Mouse (Mus musculus) ES-E14 (cell line): ENCODE results near the gene Trim30a. TPM values are rescaled to one million over a fixed set of nuclear protein-coding genes. Genes with fewer than 3 reads are reported as not detected.

Experiments used
- DNase-seq: peaks from one replicate; pipeline ENCODE4 v3.0.0-alpha.2; 2013; ENCODE audit warnings: low read depth, low spot score
- H3K27ac ChIP-seq: 2 replicates; pipeline ENCODE4 v1.5.1; 2012; ENCODE audit warnings: low read depth, mild to moderate bottlenecking, low read length, moderate library complexity, mixed read lengths; ENCODE audit not compliant: poor library complexity, insufficient read depth, severe bottlenecking
- H3K36me3 ChIP-seq: 2 replicates; pipeline ENCODE4 v1.6.1; 2012; ENCODE audit warnings: mild to moderate bottlenecking, low read length, moderate library complexity, mixed read lengths; ENCODE audit not compliant: control insufficient read depth, poor library complexity, insufficient read depth, severe bottlenecking
- H3K4me1 ChIP-seq, 2 experiments: fragments of 150-350 bp in 1 of 2; sonication (generic) in 1 of 2; 2 replicates each; pipeline ENCODE4 v1.6.1; 2012; ENCODE audit warnings: low read length in 2 of 2, mild to moderate bottlenecking in 1 of 2, mixed read lengths in 1 of 2; ENCODE audit not compliant: control insufficient read depth in 2 of 2, insufficient read depth in 2 of 2, poor library complexity in 1 of 2
- H3K4me3 ChIP-seq, 2 experiments: fragments of 150-350 bp in 1 of 2; sonication (generic) in 1 of 2; 2 replicates each; pipeline ENCODE4 v1.5.1; 2012; ENCODE audit warnings: low read length in 2 of 2, low read depth in 1 of 2, mild to moderate bottlenecking in 1 of 2, mixed read lengths in 1 of 2; ENCODE audit not compliant: insufficient read depth in 1 of 2, poor library complexity in 1 of 2, severe bottlenecking in 1 of 2
- H3K9ac ChIP-seq: 2 replicates; pipeline ENCODE4 v1.6.1; 2012; ENCODE audit warnings: low read depth, mild to moderate bottlenecking, low read length, mixed read lengths; ENCODE audit not compliant: poor library complexity, insufficient read depth, severe bottlenecking
- H3K9me3 ChIP-seq: fragments of 150-350 bp; sonication (generic); 2 replicates; pipeline ENCODE4 v1.6.1; 2012; ENCODE audit warnings: low read depth, mild to moderate bottlenecking, low read length; ENCODE audit not compliant: control insufficient read depth, insufficient read depth
- CHD2 ChIP-seq: IDR thresholded peaks from 2 replicates; pipeline ENCODE4 v1.6.1; 2014; ENCODE audit warnings: mild to moderate bottlenecking, low read depth, low read length, inconsistent platforms
- HCFC1 ChIP-seq: IDR thresholded peaks from 2 replicates; pipeline ENCODE4 v1.6.1; 2012; ENCODE audit warnings: low read length, inconsistent platforms, borderline replicate concordance; ENCODE audit not compliant: insufficient read depth
- MAFK ChIP-seq: IDR thresholded peaks from 2 replicates; pipeline ENCODE4 v1.6.1; 2014; ENCODE audit warnings: mild to moderate bottlenecking, low read depth, low read length, inconsistent platforms; ENCODE audit not compliant: insufficient read depth
- ZC3H11A ChIP-seq: IDR thresholded peaks from 2 replicates; pipeline ENCODE4 v1.6.1; 2012; ENCODE audit warnings: low read depth, mild to moderate bottlenecking, inconsistent platforms, low read length, borderline replicate concordance
- ZNF384 ChIP-seq: IDR thresholded peaks from 2 replicates; pipeline ENCODE4 v1.6.1; 2012; ENCODE audit warnings: low read depth, low read length, inconsistent platforms
- in situ Hi-C, 2 experiments: fragments of 600-800 bp; cut with MboI; formaldehyde crosslinking; loops; one replicate each; pipeline ENCODE4 v1.15.1; 2025; ENCODE audit warnings: low sequenced_read_pairs in 2 of 2, inconsistent platforms in 1 of 2; ENCODE audit not compliant: unreplicated experiment in 2 of 2
- total RNA-seq: library from RNA; depleted of rRNA; stranded (reverse); fragments of 300-350 nt; gene quantifications from 2 replicates; pipeline ENCODE4 v1.2.3, GENCODE M21; 2012; rRNA removed

The Trim30a gene
- total RNA-seq, 1 experiment: 0.36 TPM

DNA sequence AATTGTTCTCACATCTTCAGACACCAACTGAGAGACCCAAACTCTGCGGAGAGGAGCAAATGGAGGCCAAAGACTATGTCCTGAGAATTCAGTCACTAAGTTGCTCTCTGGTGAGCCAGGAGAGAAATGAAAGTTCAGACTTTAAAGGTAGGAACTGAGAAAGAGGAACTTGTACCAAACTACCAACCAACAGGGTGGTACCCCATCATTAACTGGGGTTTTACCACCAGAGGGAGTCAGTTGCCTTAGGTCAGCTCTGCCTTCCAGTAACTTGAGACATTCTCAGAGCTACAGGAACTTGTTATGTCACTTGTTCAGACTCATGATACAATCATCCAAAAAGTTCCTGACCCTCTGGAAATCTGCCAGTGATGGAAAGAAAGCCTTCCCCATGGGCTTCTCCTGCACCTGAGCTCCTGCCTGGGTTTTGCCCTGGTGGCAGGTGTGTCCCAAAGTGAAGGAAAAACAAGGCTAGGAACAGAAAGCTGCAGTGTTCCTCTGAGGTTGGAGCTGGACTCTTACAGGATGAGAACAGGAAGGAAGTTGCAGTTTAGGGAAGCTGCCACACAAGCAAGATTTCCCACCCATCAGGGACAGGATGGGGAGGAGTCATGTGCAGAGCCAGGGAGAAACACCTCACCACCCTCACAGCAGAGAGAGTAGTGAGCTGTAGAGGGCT, 95.1 kb downstream of the Trim30a start, which contains the start of gene Trim30b:
TSS of gene Trim30b (minus strand) at position 149 of the 679 bp plus-strand sequence.
- H3K4me3 ChIP-seq: no peak within 1 kb of the TSS
- H3K4me1 ChIP-seq: no peaks in the 10 kb centered on the region
- TF ChIP-seq CHD2 (no peak), ZC3H11A (no peak), ZNF384 (no peak), MAFK (no peak), HCFC1 (no peak)
- no peak within 1 kb of the TSS for H3K9ac ChIP-seq
- H3K36me3 ChIP-seq: no peaks in the 10 kb centered on the region
- no peaks in the 10 kb centered on the region for H3K9me3 ChIP-seq
- DNase-seq: no peak
- in situ Hi-C loops: no loop called here
- no peak within 1 kb of the TSS for H3K27ac ChIP-seq

DNA sequence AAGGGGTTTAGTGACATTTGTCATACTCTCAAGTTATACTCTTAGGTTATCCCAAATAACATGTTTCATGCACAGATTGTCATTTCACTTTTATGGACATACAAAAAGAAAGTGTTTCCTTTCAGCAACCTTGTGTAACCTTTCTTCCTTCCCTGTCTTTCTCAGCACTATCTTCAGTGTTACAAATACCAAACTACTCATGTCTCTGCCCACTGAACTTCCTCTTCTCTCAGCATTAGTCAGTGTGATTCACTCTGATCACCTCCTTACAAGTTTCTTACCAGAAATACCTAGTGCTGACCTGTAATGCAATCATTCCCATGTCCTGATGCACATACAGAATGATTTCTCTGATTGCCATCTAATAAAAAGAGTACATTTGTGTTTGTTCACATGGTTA, 98.7 kb downstream of the Trim30a start:
- Histone ChIP-seq H3K27ac (no peak overlapping the region), H3K4me1 (no peaks in the 10 kb centered on the region), H3K9ac (no peak overlapping the region), H3K9me3 (no peaks in the 10 kb centered on the region), H3K36me3 (no peaks in the 10 kb centered on the region), H3K4me3 (no peak overlapping the region)
- TF ChIP-seq CHD2: no peak
- no peak for TF ChIP-seq ZNF384
- TF ChIP-seq HCFC1: no peak
- no peak for TF ChIP-seq ZC3H11A
- no peak for TF ChIP-seq MAFK
- in situ Hi-C loops: no loop called here
- no peak for DNase-seq

Other genes starting within 250 kb of the Trim30a start
- 73.9 and 86.1 TPM in 2 replicates for gene Trim6, start 246.4 kb downstream of the Trim30a start, total RNA-seq
- 1.3 and 1.6 TPM in 2 replicates for gene Trim34a, start 220.7 kb downstream of the Trim30a start, total RNA-seq
- gene Trim5, start 177.1 kb downstream of the Trim30a start, total RNA-seq: not detected in 2 replicates
- not detected in 2 replicates for gene Trim12a, start 149.7 kb downstream of the Trim30a start, total RNA-seq
- 0.94 and 1.0 TPM in 2 replicates for gene Trim34b, start 135.7 kb downstream of the Trim30a start, total RNA-seq
- 2.5 and 2.9 TPM in 2 replicates for gene Trim12c, start 111.8 kb downstream of the Trim30a start, total RNA-seq
- not detected in 2 replicates for gene Trim30b, start 95.3 kb downstream of the Trim30a start, total RNA-seq
- not detected in 2 replicates for gene Trim30c, start 64.4 kb downstream of the Trim30a start, total RNA-seq
- gene Trim30d, start 42.7 kb upstream of the Trim30a start, total RNA-seq: 0.11 and 0.13 TPM in 2 replicates
- not detected in 2 replicates for gene Olfr651, start 84.9 kb upstream of the Trim30a start, total RNA-seq
- gene Olfr652, start 95.7 kb upstream of the Trim30a start, total RNA-seq: not detected in 2 replicates
- gene Olfr653, start 112.1 kb upstream of the Trim30a start, total RNA-seq: not detected in 2 replicates
- not detected in 2 replicates for gene Olfr654, start 121.8 kb upstream of the Trim30a start, total RNA-seq
- not detected in 2 replicates for gene Olfr655, start 136.6 kb upstream of the Trim30a start, total RNA-seq
- gene Olfr656, start 148.8 kb upstream of the Trim30a start, total RNA-seq: not detected in 2 replicates
- not detected in 2 replicates for gene Olfr657, start 159.6 kb upstream of the Trim30a start, total RNA-seq
- gene Olfr658, start 182.1 kb upstream of the Trim30a start, total RNA-seq: 0.04 TPM in 1 of 2 replicates, not detected in the other
- gene Olfr659, start 201.6 kb upstream of the Trim30a start, total RNA-seq: not detected in 2 replicates
- not detected in 2 replicates for gene Olfr661, start 221.3 kb upstream of the Trim30a start, total RNA-seq